Mouse (Mus musculus): ENCODE data around the gene G3bp1.

- no peak for TF ChIP-seq CTCF (IDR thresholded peaks at IDR 0.05; ENCODE audit: low read depth, low read length)
- no peak for TF ChIP-seq POLR2AphosphoS5 (IDR thresholded peaks at IDR 0.05; ENCODE audit: insufficient replicate concordance, low read depth, low read length)
Measured at GRCm38 (mm10) chr11:55424746-55425360, 44.6 kb upstream of the G3bp1 start.
